Mouse (Mus musculus): ENCODE data around the gene Rab5a.
"Not testable (repeated sequence)": the region's sequence is repeated elsewhere in the genome, so short reads cannot be mapped to it uniquely, and the experiment has no call there.

DNA sequence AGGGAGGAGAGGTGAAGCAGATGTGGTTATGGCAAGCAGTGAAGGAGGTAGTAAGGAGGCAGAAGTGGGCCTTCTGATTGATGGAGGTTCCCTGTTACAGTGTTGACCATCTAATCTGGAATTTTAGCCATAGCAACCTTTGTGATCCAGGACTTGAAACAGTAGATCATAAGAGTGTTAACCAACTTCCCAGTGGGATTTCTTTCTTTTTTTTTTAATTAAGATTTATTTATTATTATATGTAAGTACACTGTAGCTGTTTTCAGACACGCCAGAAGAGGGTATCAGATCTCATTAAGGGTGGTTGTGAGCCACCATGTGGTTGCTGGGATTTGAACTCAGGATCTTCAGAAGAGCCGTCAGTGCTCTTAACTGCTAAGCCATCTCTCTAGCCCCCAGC lies 60.3 kb downstream of the Rab5a start, which contains the start of gene Pp2d1:
- TF ChIP-seq CTCF, EP300 (IDR thresholded peaks at IDR 0.05): not testable (repeated sequence)

Data from lung, postnatal 0 days (tissue).